Mouse (Mus musculus) brain, embryonic 18.5 days (tissue): ENCODE measurements around the gene Aadacl4.
"Not testable (repeated sequence)": the region's sequence is repeated elsewhere in the genome, so short reads cannot be mapped to it uniquely, and the experiment has no call there.

Experiments
- DNase-seq: peaks from one replicate; pipeline ENCODE4 v3.0.0-alpha.2; 2012; ENCODE audit warnings: low read depth, low spot score

The Aadacl4 gene

DNA sequence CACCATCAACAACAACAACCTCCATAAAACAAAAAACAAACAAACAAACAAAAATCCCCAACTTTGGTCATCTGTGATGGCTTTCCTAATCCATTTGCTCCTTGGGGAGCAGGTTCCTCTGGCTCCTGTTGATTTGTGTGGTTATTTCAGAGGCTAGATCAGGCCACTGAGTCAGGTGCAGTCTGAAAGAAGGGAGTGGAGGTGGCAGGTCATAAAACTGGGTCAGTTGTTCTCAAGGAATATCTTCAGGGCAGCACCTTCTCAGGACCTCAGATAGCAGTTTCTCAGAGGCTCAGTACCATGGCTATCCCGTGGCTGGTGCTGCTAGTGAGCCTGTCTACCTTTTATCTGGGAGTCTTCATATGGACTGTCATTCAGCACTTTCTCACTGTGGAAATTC lies at the start of gene Aadacl4:
Aadacl4 (plus strand) TSS at position 301 of the 400 bp plus-strand sequence.
- DNase-seq, result no peak

GRCm38 (mm10) chr4:144565034-144565433 lies 48.5 kb upstream of the Aadacl4 start, which contains the start of gene Gm13124:
Gene Gm13124 (minus strand): TSS chr4:144565134.
- no peak for DNase-seq

- DNase-seq, result no peak
Measured at GRCm38 (mm10) chr4:144567752-144568151, 45.8 kb upstream of the Aadacl4 start.

- DNase-seq, result not testable (repeated sequence)
Measured at GRCm38 (mm10) chr4:144586207-144586606, 27.3 kb upstream of the Aadacl4 start.

- no peak for DNase-seq
Measured at GRCm38 (mm10) chr4:144592790-144593189, 20.7 kb upstream of the Aadacl4 start.

- DNase-seq, result no peak
Measured at GRCm38 (mm10) chr4:144614586-144614985, 1.1 kb downstream of the Aadacl4 start.

DNA sequence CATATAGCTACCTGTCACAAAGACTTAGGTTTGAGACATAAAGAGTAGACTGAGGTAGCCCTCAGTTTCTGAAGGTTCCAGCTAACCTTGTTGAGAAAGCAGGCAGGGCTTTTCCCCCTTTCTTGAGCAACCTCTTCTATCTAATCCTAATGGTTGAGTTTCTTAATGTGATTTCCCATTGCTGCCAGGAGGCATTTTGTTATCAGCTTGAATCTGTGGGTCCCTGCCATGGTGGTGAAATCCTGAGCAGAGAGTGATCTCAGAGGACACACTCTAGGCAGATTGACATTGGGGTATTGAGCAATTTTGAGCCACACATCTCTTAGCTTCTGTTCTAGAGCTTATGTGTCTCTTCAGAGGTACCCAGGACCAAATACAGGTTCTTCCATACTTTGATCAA lies 24.8 kb downstream of the Aadacl4 start:
- no peak for DNase-seq
